Mouse (Mus musculus) Patski (cell line): Measurements from ENCODE around the gene R3hdm2. TPM values are rescaled to one million over a fixed set of nuclear protein-coding genes. Genes with fewer than 3 reads are reported as not detected.

Experiments used
- ATAC-seq: fragments of 100-300 bp; one replicate; pipeline ENCODE4 v1.8.0; 2021
- CTCF ChIA-PET: fragments of 350-600 bp; sonication (Branson Sonifier 250); formaldehyde crosslinking; loops from one replicate; lab custom pipeline; 2022; ENCODE audit warnings: inconsistent platforms; lab: Charles Lee
- POLR2A ChIA-PET: fragments of 350-600 bp; sonication (Branson Sonifier 250); formaldehyde crosslinking; loops from one replicate; lab custom pipeline; 2022; ENCODE audit warnings: antibody characterized with exemption, inconsistent platforms; lab: Charles Lee
- DNase-seq: peaks from one replicate; pipeline ENCODE4 v3.0.0-alpha.2; 2011; ENCODE audit warnings: low read depth, low spot score
- H3K27me3 ChIP-seq: fragments of 371-371 bp; one replicate; pipeline ENCODE4 v1.5.1; 2021
- CTCF ChIP-seq: fragments of 100-300 bp; IDR thresholded peaks from one replicate; pipeline ENCODE4 v1.5.1; 2021
- in situ Hi-C: fragments of 300-500 bp; cut with MboI; formaldehyde crosslinking; loops from 3 replicates; pipeline ENCODE4 v1.11.1; 2018; ENCODE audit warnings: low pct_unique_long_range_greater_than_20kb, mixed read lengths
- polyA plus RNA-seq: library from polyadenylated mRNA; unstranded; gene quantifications from one replicate; pipeline ENCODE4 v1.2.3, GENCODE M21; 2021

R3hdm2 gene
- polyA plus RNA-seq, 1 experiment from 2014 or later = 98.4 TPM

DNA sequence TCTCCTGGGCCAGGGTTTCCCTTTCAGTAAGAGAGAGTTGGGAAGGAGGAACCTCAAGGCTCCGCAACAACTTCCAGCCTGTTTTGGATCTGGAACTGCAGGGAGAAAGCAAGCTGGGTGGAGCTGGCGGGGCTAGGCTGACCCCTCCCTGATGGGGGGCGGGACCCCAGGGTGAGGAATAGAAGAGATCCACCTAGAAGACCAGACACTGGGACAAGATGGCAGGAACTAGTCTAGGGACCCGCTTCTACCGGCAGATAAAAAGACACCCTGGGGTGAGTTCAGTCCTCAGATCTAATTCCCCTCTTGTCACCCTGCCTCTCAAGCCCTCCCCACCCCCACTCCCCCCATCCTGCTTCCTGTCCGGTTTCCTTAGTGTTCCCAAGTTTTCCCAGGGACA lies 134.6 kb downstream of the R3hdm2 start, which contains the start of gene Ndufa4l2:
Ndufa4l2 (plus strand) TSS at position 204 of the 400 bp plus-strand sequence.
- TF ChIP-seq CTCF = no peak
- no peak for DNase-seq
- no peaks in the 10 kb centered on the region for H3K27me3 ChIP-seq
- POLR2A ChIA-PET = interaction anchor here (1.8 kb wide), 1 partner anchor 21 kb away, joined by 8 read pairs; no protein-coding TSS in a partner anchor
- CTCF ChIA-PET = interaction anchor here (1.6 to 3.6 kb wide), 2 partner anchors 22 to 40 kb away, joined by 3 to 101 read pairs; partner anchors contain the start of gene Nxph4
- in situ Hi-C loops = no loop called here
- ATAC-seq = no peak

DNA sequence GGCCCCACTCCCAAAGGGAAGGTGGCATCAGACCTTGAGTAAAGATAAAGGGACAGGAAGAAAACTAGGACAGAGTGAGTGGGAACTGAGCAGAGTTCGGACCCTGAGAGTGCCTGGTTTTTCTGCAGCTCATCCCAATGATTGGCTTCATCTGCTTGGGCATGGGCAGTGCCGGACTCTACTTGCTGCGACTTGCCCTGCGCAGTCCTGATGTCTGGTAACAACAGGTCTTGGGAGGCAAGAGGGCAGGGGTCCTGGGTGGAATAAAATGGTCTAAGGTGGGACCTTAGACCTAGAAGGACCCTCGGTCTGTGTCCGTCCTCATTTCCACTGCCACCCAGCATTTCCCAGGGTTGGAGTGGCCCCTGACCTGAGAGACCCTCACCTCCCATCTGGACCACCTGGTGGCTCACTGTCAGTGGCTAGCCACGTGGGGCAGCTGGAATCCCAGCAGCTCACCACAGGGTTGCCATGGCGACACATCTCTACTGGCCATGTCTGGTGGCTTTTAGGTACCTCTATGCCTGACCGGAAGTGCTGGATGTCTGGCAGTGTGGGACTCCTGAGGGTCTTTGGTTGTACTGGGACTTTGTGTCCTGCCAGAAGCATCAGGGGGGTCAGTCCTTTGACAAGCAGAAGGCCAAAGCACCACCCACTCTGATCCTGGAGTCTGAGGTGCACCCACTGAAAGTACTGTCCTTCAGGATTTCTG lies 135.3 kb downstream of the R3hdm2 start:
- ATAC-seq = no peak
- CTCF ChIA-PET = interaction anchor here (1.2 to 3.6 kb wide), 3 partner anchors 21 to 40 kb away, joined by 3 to 101 read pairs (median 4); partner anchors contain the start of gene Nxph4
- in situ Hi-C loops = no loop called here
- POLR2A ChIA-PET = no interaction called here
- no peak for TF ChIP-seq CTCF
- H3K27me3 ChIP-seq = no peaks in the 10 kb centered on the region
- DNase-seq = no peak

DNA sequence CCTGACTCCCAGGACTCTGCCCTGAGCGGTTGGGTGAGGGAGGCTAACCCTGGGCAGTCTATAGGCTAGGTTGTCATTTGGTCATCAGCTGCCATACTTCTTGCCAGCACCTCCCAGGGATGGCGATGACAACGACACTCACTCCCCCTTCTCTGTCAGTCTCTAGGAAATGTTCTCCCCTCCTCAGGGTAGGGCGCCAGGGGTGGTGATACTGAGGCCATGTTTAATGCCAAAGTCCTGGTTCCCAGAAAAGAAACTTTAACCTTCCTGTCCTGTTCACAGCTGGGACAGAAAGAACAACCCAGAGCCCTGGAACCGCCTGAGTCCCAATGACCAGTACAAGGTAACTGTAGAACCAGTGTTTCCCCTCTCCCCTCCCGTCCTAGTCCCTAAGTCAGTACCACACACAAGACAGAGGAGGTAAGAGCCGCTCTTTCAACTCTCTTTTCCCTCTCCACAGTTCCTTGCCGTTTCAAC lies 135.9 kb downstream of the R3hdm2 start:
- DNase-seq = no peak
- no peaks in the 10 kb centered on the region for H3K27me3 ChIP-seq
- ChIA-PET POLR2A (no interaction called here), CTCF (interaction anchor here (1.2 kb wide), 1 partner anchor 20 kb away, joined by 4 read pairs; no protein-coding TSS in a partner anchor)
- no peak for TF ChIP-seq CTCF
- ATAC-seq = no peak
- in situ Hi-C loops = no loop called here

DNA sequence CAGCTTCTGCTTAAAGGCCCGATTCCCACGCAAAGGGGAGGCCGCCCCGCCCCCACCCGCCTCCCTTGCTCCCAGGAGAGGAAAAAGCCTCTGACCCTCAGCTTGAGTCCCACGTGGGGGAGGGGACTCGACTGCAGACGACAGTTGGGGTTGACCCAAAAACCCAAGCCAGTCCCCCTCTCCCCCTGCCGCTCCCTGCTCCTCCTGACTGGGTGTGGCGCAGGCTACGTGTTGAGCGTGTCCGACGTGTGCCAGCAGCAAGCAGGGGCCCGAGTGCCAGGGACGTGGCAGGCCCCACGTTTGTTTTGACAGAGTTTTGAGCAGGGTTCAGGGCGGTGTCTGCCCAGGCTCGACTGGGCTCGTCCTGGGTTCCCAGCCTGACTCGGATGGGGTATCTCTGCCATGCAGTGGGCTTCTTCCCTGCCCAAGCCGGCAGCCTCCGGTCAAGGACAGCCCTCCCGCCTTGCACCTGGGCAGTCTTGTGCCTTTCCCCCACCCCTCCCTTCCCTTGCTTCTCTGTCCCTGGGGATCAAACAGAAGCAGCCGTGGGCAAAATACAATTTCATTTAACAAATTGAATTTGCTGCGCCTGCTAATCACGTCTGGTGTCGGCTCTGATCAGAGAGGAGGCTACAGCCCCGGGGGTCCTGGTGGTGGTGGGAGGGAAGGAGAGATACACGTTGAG lies 136.6 kb downstream of the R3hdm2 start:
- H3K27me3 ChIP-seq = no peaks in the 10 kb centered on the region
- ATAC-seq (no peak), DNase-seq (no peak)
- in situ Hi-C loops = no loop called here
- TF ChIP-seq CTCF = no peak
- POLR2A ChIA-PET = interaction anchor here (0.6 kb wide), 1 partner anchor 14 kb away, joined by 3 read pairs; no protein-coding TSS in a partner anchor
- CTCF ChIA-PET = interaction anchor here (0.9 to 1.2 kb wide), 2 partner anchors 19 to 38 kb away, joined by 3 to 4 read pairs; no protein-coding TSS in a partner anchor

DNA sequence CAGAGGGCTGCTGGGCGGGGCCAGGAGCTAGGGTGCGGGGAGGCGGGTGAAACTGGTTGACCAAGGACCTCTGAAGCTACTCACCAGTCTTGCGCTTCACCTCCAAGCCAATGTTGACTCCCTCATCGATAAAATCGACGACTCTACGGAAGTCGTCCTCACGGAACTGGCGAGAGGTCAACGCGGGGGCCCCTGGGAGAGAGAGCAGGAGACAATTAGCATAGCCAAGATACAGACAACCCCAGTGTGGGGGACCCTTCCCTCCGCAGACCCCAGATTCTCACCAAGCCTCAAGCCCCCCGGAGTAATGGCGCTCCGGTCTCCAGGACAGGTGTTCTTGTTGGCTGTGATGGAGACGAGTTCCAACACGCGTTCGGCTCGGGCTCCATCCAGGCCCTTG lies 137.8 kb downstream of the R3hdm2 start:
- DNase-seq = no peak
- no peaks in the 10 kb centered on the region for H3K27me3 ChIP-seq
- ATAC-seq = no peak
- POLR2A ChIA-PET = interaction anchor here (0.7 kb wide), 1 partner anchor 128 kb away, joined by 4 read pairs; no protein-coding TSS in a partner anchor
- in situ Hi-C loops = no loop called here
- CTCF ChIA-PET = interaction anchor here (0.8 kb wide), 1 partner anchor 20 kb away, joined by 5 read pairs; no protein-coding TSS in a partner anchor
- no peak for TF ChIP-seq CTCF

DNA sequence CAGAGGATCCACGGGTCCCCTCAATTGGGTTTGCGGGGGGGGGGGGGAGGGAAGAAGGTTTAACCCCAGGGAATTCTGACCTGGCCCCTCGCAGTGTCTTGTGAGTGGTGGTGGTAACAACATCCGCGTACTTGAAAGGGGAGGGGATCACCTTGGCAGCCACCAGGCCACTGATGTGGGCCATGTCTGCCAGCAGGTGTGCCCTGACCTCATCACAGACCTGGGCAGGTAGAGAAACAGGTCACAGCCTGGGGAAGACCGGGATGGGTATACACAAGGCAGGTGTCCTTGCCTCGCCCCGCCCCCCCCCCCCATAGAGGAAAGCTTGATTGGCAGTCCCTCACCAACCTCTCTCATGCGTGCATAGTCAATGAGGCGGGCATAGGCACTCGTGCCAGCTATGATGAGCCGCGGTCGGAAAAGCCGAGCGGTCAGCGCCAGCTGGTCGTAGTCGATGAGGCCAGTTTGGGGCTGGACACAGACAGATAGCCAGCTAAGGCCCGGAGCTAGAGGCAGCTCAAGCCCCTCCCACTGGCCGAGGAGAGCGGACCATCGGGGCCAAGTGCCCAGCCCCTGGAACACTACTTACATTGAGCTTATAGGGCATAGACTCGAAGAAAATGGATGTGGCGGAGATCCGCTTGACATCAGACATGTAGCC lies 139.0 kb downstream of the R3hdm2 start:
- POLR2A ChIA-PET = no interaction called here
- in situ Hi-C loops = no loop called here
- no peaks in the 10 kb centered on the region for H3K27me3 ChIP-seq
- no peak for DNase-seq
- TF ChIP-seq CTCF = no peak
- CTCF ChIA-PET = interaction anchor here (4.9 kb wide), 1 partner anchor 18 kb away, joined by 35 read pairs; no protein-coding TSS in a partner anchor
- no peak for ATAC-seq

DNA sequence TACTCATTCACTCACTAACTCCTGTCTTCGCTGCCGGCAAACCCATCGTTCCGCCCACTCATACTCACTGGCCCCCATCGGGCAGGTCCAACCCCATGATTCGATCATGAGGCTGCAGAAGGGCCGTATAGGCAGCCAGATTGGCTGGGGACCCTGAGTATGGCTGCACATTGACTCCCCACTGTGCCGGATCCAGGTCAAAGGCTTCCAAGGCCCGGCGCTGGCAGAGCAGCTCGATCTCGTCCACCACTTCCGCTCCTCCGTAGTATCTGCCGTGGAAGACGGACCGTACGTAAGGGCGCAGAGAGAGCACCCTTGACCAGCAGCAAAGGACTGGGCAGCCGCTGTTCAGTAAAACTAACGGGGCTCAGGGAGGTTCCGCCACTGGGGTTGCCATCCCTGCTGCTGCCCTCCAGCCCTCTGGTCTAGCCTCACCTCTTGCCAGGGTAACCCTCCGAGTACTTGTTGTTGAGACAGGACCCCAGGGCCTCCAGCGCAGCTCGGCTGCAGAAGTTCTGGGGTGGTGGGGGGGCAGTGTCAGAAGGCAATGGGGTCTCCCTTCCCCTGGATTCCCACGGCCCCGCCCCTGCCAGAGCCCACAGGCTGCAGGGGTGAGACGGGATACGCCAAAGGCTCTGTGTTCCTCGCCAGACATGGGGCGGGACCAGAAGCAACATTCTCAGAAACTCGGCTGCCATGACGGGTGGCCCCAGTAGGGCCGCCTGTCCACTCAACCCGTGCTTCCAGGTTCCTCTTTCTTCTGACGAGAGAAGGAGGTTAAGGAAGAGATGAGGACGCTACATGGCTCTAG lies 140.0 kb downstream of the R3hdm2 start:
- DNase-seq = no peak
- ATAC-seq = no peak
- no peak for TF ChIP-seq CTCF
- in situ Hi-C loops = no loop called here
- ChIA-PET CTCF (interaction anchor here (1.3 to 5.7 kb wide), 3 partner anchors 7 to 39 kb away, joined by 3 to 37 read pairs (median 35); no protein-coding TSS in a partner anchor), POLR2A (interaction anchor here (1.7 kb wide), 1 partner anchor 16 kb away, joined by 5 read pairs; no protein-coding TSS in a partner anchor)
- no peaks in the 10 kb centered on the region for H3K27me3 ChIP-seq

DNA sequence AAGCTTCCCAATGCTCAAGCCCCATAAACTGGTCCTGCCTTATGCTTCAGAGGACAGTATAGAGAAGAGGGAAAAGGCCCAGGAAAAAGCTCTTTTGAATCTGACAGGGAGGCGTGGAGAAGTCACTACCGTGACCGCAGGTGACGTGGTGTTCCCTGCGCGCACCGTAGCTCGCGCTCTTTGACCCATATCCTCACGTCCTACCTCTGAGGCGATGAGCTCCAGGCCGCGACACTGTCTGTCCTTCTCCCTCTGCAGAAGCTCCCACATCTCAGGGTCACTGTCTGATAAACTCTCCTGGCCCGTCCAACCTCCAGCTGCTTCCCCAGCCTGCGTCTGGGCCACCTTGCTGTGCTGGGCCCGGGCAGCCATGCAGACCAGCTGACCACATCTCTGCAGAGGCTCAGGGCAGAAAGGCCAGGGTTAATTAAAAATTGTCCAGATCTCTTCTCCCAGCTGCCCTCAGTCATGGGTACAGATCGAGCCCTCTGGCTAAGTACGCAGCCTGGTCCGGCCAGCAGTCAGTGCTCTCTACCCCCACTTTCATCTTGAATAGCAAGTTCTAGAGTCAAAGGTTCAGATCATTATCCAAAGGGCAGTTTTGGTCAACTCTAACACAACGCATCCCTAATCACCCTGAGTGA lies 140.7 kb downstream of the R3hdm2 start:
- in situ Hi-C loops = no loop called here
- DNase-seq (no peak), ATAC-seq (no peak)
- ChIA-PET POLR2A (interaction anchor here (0.5 to 2.8 kb wide), 3 partner anchors 8 to 404 kb away, joined by 4 to 10 read pairs (median 5); no protein-coding TSS in a partner anchor), CTCF (interaction anchor here (1.3 to 5.7 kb wide), 3 partner anchors 8 to 40 kb away, joined by 3 to 37 read pairs (median 35); no protein-coding TSS in a partner anchor)
- no peak for TF ChIP-seq CTCF
- H3K27me3 ChIP-seq = no peaks in the 10 kb centered on the region
